Mouse (Mus musculus) limb, embryonic 15.5 days (tissue): ENCODE measurements around the gene Catsperg1. TPM values are rescaled to one million over a fixed set of nuclear protein-coding genes. Genes with fewer than 3 reads are reported as not detected.

Experiments
- ATAC-seq: fragments of 200-750 bp; cut with Nextera tagmentation; 2 replicates; pipeline ENCODE4 v1.8.0; 2017; ENCODE audit warnings: low read depth, moderate TSS enrichment; ENCODE audit not compliant: insufficient number of reproducible peaks, low FRiP score, low TSS enrichment
- H3K27ac ChIP-seq: fragments of 300-500 bp; sonication (generic); 2 replicates; pipeline ENCODE4 v1.5.1; 2015; ENCODE audit warnings: moderate library complexity, mild to moderate bottlenecking, inconsistent platforms
- H3K27me3 ChIP-seq: fragments of 300-500 bp; sonication (generic); 2 replicates; pipeline ENCODE4 v1.6.1; 2015; ENCODE audit warnings: inconsistent platforms
- H3K36me3 ChIP-seq: fragments of 300-500 bp; sonication (generic); 2 replicates; pipeline ENCODE4 v1.6.1; 2015; ENCODE audit warnings: inconsistent platforms
- H3K4me1 ChIP-seq: fragments of 300-500 bp; sonication (generic); 2 replicates; pipeline ENCODE4 v1.6.1; 2015; ENCODE audit warnings: inconsistent platforms
- H3K4me2 ChIP-seq: fragments of 300-500 bp; sonication (generic); 2 replicates; pipeline ENCODE4 v1.6.1; 2015; ENCODE audit warnings: mild to moderate bottlenecking, inconsistent platforms
- H3K4me3 ChIP-seq: fragments of 300-500 bp; sonication (generic); 2 replicates; pipeline ENCODE4 v1.5.1; 2015; ENCODE audit warnings: mild to moderate bottlenecking, inconsistent platforms
- H3K9ac ChIP-seq: fragments of 300-500 bp; sonication (generic); 2 replicates; pipeline ENCODE4 v1.6.1; 2015; ENCODE audit warnings: inconsistent platforms
- H3K9me3 ChIP-seq: fragments of 300-500 bp; sonication (generic); 2 replicates; pipeline ENCODE4 v1.6.1; 2016; ENCODE audit warnings: inconsistent platforms
- WGBS: fragments of 180-500 bp; shearing (Covaris S2); methylation state at CpG from one replicate; pipeline ENCODE4 v1.1.7; 2015; 5-methylcytosine and 5-hydroxymethylcytosine counted together
- polyA plus RNA-seq: library from polyadenylated mRNA; unstranded; fragments of >200 nt; fragmentation: Nextera tagmentation; extraction: Ambion mirVana; gene quantifications from 2 replicates; pipeline ENCODE4 v1.2.1, GENCODE M21; 2015

Gene Catsperg1
- polyA plus RNA-seq, 1 experiment from 2014 or later, result 1.2 TPM

DNA sequence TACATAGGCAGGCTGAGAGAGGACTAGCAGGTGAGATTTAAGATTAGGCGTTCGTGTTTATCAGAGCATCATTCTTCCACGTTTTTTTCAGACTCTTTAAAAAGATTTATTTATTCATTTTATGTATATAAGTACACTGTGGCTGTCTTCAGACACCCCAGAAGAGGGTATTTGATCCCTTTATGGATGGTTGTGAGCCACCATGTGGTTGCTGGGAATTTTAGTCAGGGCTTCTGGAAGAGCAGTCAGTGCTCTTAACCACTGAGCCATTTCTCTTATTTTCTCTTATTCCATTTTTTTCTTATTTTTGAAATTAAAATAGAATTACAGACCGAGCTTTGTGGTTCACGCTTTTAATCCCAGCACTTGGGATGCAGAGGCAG, 33.0 kb downstream of the Catsperg1 start:
- no peak for ATAC-seq
- no peaks in the 10 kb centered on the region for H3K27me3 ChIP-seq
- H3K4me3 ChIP-seq, result peak overlapping the region; percentile 73
- H3K9me3 ChIP-seq, result no peaks in the 10 kb centered on the region
- WGBS, result 39% methylated on average over 5 of the region's 5 CpGs
- H3K4me2 ChIP-seq, result peak overlapping the region; percentile 45
- H3K9ac ChIP-seq, result no peak overlapping the region
- peaks cover 20% of the 10 kb centered on the region for H3K36me3 ChIP-seq
- peak overlapping the region; percentile 79; the same call in 1 of the 2 replicates for H3K27ac ChIP-seq
- peaks cover 13% of the 10 kb centered on the region for H3K4me1 ChIP-seq

DNA sequence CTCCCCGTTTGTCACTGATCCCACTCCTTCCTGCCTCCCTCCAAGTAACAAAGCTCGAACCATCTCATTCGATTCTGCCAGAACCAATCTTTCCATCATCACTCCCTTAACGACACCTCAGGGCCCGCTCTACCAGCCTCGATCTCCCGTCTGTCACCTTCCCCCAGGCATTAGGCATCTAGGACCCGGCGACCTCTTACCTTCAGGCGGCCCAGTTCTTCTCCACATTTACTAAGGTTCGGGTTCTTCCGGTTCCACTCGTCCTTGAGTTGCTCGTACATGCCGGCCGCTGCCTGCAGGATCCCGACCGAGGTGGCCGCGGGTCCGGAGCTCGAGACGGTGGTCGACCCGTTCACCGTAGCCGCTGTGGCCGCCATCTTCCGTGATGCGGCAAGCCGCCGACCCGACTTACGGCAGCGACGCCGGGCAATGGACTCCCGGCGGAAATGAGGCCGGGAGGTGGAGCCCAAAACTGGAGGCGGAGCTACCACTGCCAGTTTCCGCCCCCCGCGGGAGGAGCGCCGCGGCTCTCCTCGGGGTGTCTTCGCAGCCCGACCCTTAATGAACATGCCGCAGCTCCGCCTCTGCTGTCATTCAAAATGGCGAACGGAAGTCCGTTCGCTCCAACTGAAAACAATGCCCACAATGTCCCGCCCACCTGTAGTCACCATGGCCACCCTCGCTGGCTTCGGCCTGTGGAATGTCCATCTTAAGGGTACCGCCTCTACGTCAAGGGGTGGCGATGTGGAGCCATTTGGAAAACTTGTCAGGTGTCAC, 33.6 kb downstream of the Catsperg1 start, which contains the start of gene Psmd8:
Gene Psmd8 (minus strand): TSS at position 625 of the 777 bp plus-strand sequence.
- Histone ChIP-seq H3K9ac (peak within 1 kb of the TSS; percentile 61), H3K27ac (peak within 1 kb of the TSS; percentile 79), H3K36me3 (peaks cover 25% of the 10 kb centered on the region), H3K27me3 (no peaks in the 10 kb centered on the region), H3K4me3 (peak within 1 kb of the TSS; percentile 73), H3K9me3 (no peaks in the 10 kb centered on the region), H3K4me1 (peaks cover 13% of the 10 kb centered on the region), H3K4me2 (peak within 1 kb of the TSS; percentile 69)
- WGBS, result under 1% methylated on average over 62 of the region's 62 CpGs
- ATAC-seq, result peak; percentile 93

DNA sequence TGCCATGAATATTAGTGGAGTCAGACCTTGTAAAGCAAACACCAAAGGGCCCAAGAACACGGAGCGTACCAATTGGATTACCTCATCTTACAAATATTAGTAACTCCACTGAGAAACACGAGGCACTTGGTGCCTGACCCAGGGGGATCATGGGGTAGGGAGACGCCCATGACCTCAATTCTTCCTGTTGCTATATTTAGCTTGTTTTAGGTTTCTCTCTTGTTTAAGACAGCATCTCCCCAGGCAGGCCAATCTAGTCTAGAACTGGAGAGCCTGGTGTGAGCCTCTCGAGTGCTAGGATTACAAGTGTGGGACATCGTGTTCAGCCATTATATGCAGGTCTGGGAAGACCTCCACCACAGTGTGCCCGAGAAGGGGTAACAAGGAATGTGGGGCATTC, 34.5 kb downstream of the Catsperg1 start:
- peak overlapping the region; percentile 61; the same call in 1 of the 2 replicates for H3K9ac ChIP-seq
- no peaks in the 10 kb centered on the region for H3K9me3 ChIP-seq
- peak overlapping the region; percentile 73 for H3K4me3 ChIP-seq
- WGBS, result 34% methylated on average over 7 of the region's 7 CpGs
- ATAC-seq, result no peak
- peaks cover 35% of the 10 kb centered on the region for H3K36me3 ChIP-seq
- H3K4me1 ChIP-seq, result peaks cover 13% of the 10 kb centered on the region
- peak overlapping the region; percentile 69 for H3K4me2 ChIP-seq
- H3K27me3 ChIP-seq, result peaks cover 6% of the 10 kb centered on the region
- no peak overlapping the region for H3K27ac ChIP-seq

DNA sequence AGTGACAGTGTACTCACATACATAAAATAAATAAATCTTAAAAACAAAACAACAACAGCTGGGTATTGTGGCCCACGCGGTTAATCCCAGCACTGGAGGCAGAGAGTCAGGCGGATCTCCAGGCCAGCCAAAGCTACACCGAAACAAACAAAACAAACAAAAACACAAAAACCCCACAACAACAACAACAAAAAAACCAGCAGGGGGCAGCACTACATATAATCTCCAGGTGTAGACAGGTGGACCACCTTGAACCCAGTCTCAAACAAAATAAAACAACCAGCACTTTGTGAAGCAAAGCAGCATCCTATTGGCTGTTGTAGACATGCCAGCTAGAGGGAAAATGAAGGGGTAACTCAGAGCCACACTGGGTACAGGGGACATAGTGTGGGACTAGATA, 35.7 kb downstream of the Catsperg1 start:
- Histone ChIP-seq H3K27ac (no peak overlapping the region), H3K4me3 (no peak overlapping the region), H3K36me3 (peaks cover 47% of the 10 kb centered on the region), H3K9me3 (no peaks in the 10 kb centered on the region), H3K9ac (no peak overlapping the region), H3K4me1 (peaks cover 13% of the 10 kb centered on the region), H3K4me2 (no peak overlapping the region), H3K27me3 (peaks cover 17% of the 10 kb centered on the region)
- 88% methylated on average over 4 of the region's 4 CpGs for WGBS
- ATAC-seq, result no peak

DNA sequence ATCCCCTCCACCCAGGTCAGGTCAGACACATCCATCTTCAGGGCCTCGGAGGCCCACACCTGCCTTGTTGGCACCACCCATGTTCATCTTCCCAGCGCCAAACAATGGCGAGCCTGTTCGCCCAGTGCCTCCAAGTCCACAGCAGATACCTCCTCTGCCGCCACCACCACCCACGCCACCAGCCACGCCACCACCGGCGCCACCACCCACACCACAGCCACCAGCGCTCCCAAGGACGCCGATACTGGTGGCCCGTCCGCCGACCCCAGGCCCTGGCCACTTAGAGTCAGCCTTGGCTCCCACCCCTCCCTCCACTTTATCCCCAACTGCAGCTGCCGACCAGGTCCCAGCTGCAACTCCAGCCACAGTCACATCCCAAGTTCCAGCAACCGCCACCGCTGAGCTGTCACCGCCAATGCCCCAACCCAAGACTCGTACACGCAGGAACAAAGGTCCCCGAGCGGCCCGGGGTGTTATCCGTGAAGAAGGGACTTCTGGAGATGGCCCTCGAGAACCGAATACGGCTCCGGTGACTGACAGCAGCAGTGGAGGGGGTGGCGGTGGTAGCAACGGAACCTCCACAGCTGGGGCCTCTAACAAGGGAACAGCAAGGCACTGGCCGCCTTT, 41.3 kb downstream of the Catsperg1 start:
- no peak overlapping the region for H3K4me3 ChIP-seq
- no peak overlapping the region for H3K27ac ChIP-seq

DNA sequence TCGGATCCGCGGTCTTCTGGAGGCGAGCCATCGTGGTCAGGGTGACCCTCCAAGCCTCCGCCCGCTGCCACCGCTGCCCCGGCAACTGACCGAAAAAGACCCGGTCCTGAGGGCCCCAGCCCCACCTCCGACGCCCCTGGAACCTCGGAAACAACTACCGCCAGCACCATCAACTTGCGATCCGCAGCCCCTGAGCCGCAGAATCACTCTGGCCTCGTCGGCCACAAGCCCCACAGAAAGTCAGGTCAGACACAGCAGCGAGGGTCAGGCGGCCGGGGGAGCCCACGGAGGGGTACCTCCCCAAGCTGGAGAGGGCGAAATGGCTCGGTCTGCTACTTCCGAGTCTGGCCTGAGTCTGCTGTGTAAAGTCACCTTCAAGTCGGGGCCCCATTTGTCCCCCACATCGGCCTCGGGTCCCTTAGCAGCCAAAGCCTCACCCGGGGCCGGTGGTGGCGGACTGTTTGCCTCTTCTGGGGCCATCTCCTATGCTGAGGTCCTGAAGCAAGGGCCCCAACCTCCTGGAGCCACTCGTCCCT, 42.2 kb downstream of the Catsperg1 start:
- H3K27ac ChIP-seq, result no peak overlapping the region
- H3K9ac ChIP-seq, result peak overlapping the region; percentile 18
- peak overlapping the region; percentile 67 for H3K4me3 ChIP-seq
- peak overlapping the region; percentile 88 for H3K4me2 ChIP-seq
- 9% methylated on average over 34 of the region's 34 CpGs for WGBS
- no peaks in the 10 kb centered on the region for H3K9me3 ChIP-seq
- peaks cover 41% of the 10 kb centered on the region for H3K36me3 ChIP-seq
- ATAC-seq, result no peak
- H3K4me1 ChIP-seq, result peaks cover 48% of the 10 kb centered on the region
- H3K27me3 ChIP-seq, result peaks cover 43% of the 10 kb centered on the region

More for the DNA sequence above, 41.3 kb downstream of the Catsperg1 start:
- Histone ChIP-seq H3K27me3 (peaks cover 43% of the 10 kb centered on the region), H3K4me2 (no peak overlapping the region), H3K9ac (no peak overlapping the region), H3K9me3 (no peaks in the 10 kb centered on the region), H3K36me3 (peaks cover 48% of the 10 kb centered on the region), H3K4me1 (peaks cover 48% of the 10 kb centered on the region)
- ATAC-seq, result no peak
- WGBS, result 42% methylated on average over 32 of the region's 32 CpGs

DNA sequence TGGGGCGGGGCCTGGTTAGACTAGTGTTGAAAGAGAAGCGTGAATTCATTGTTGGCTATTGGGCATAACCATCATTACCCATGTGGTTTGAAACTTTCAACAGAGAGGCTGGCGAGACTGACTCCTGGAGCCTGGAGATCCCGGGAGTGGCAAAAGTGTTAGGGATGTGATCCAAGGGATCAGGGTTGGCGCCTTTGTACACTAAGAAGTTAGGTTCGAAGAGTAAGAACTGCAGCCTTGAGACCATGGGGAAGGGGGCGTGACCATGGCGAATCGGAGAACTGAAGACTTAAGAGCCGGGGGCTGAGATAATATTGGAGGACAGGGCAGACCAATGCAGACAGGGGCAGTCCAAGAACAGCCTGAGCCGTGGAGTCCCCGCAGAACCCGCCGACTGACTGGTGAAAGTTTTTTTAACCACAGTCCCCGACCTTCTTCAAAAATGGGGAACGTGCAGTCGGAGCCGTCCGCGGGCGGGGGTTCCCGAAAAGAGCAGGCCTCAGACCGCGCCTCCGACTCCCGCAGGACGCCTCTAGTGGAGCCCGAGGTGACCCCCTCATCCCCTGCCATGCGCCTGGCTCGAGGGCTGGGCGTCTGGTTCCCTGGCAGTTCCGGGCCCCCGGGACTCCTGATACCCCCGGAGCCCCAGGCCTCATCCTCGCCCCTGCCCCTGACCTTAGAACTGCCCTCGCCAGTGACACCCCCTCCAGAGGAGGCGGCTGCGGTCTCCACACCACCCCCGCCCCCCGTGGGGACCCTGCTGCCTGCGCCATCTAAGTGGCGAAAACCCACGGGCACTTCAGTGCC, 42.9 kb downstream of the Catsperg1 start:
- Histone ChIP-seq H3K9me3 (no peaks in the 10 kb centered on the region), H3K4me1 (peaks cover 48% of the 10 kb centered on the region), H3K4me2 (peak overlapping the region; percentile 88), H3K27me3 (peaks cover 43% of the 10 kb centered on the region), H3K4me3 (peak overlapping the region; percentile 67), H3K9ac (peak overlapping the region; percentile 18), H3K27ac (peak overlapping the region; percentile 83), H3K36me3 (peaks cover 34% of the 10 kb centered on the region)
- under 1% methylated on average over 43 of the region's 43 CpGs for WGBS
- ATAC-seq, result no peak

DNA sequence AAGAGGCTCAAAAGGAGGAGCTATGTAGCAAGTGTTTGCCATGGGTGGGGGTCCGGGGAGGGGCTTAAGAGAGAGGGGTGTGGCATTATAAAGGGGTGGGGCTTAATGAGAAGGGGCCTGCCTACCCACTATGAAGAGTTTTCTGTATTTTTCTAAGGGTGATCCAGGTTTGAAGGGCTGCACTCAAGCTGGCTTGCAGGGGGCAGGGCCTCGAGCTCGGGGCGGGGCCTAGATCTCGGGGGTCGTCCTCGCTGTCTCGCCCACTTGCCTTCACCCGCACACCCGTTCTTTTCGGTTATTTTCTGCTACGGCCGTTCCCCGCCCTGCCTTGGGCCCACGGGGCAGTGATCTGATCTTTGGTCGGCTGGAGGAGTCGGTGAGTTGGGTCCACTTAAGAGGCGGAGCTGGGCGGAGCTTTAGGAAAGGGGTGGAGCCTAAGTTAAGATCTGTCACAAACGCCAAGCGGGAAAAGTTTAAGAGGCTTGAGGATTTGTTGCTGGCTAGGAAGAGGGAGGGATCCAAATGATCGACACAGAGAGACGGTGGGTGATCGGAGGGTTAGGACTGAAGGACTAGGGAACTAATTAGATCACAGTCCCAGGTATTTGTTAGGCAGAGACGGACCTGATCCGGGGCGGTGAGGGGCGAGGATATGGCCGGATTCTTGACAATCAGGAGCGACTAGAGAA, 43.6 kb downstream of the Catsperg1 start, which contains the start of the genes Ggn and Spred3:
Gene Ggn (plus strand): TSS at position 145 of the 689 bp plus-strand sequence.
Gene Spred3 (minus strand): TSS at position 346 of the 689 bp plus-strand sequence.
- WGBS, result under 1% methylated on average over 30 of the region's 30 CpGs
- H3K27me3 ChIP-seq, result peaks cover 43% of the 10 kb centered on the region
- ATAC-seq, result peak; percentile 81

DNA sequence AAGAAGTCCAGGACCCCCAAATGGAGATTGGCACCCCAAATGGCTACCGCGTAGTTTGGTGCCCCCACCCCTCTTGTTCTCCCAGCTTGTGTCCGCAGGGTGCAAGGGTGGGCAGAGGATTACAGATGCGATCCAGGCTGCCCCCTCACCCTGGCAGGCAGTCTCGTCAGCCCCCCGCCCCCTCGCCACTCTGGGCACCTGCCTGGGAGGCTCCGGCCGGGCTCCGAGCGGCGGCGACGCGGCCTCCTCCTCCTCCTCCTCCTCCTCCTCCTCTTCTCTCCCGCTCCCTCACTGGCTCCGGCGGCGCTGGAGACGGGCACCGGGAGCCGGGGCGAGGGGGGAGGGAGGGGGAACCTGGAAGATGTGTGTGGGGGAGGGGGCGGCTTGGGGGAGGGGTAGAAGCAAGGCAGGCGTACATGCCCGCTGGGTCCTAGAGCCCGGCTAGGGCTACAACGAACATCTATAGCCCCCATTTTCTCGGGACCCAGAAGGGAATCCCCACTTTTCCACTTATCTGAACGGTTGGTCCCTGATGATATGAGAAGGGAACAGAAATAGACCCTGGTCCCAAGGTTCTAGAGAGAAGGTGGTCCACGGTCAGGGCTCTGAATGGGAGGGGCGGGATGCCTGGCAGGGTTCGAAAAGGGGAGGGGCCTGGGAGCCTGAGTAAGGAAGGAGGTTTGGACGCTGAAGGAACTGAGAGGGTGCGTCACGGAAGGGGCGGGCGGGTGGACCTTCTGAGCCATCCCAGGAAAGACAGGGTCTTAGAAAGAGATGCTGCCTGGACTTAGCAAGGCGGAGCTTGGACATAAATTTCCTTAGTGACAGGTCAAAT, 44.4 kb downstream of the Catsperg1 start:
- H3K27me3 ChIP-seq, result peaks cover 38% of the 10 kb centered on the region
- H3K27ac ChIP-seq, result peak overlapping the region; percentile 83

More for the DNA sequence above, 43.6 kb downstream of the Catsperg1 start, which contains the start of the genes Ggn and Spred3:
- Histone ChIP-seq H3K4me3 (peak within 1 kb of the TSS; percentile 67), H3K4me1 (peaks cover 48% of the 10 kb centered on the region), H3K9ac (peak within 1 kb of the TSS; percentile 50), H3K27ac (peak within 1 kb of the TSS; percentile 83), H3K4me2 (peak within 1 kb of the TSS; percentile 88), H3K9me3 (no peaks in the 10 kb centered on the region), H3K36me3 (peaks cover 27% of the 10 kb centered on the region)

DNA sequence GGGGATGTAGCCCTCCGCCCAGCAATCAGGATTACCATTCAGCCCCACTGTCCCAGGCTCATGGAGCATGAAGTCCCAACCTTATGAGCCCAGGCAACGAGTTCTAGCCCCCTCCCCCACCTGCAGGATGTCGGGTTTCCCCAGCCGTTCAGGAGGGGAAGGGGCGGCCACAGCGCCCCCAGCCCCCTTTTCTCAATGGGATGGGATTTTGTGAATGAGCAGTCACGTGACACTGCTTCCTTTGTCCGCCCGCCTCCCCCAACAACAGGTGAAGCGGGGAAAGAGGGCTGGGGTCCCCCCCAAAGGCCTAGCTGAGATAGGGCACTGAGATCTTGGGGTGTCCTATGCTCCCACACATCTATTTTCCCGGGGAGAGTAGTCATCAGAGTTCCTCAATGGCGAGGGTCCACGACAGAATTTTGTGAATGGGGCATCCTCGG, 45.0 kb downstream of the Catsperg1 start:
- WGBS, result 0% methylated on average over 14 of the region's 14 CpGs
- no peak overlapping the region for H3K27ac ChIP-seq
- H3K27me3 ChIP-seq, result peaks cover 32% of the 10 kb centered on the region
- H3K4me2 ChIP-seq, result peak overlapping the region; percentile 88
- H3K4me1 ChIP-seq, result peaks cover 48% of the 10 kb centered on the region
- peaks cover 17% of the 10 kb centered on the region for H3K36me3 ChIP-seq
- peak overlapping the region; percentile 67 for H3K4me3 ChIP-seq
- H3K9me3 ChIP-seq, result no peaks in the 10 kb centered on the region
- H3K9ac ChIP-seq, result peak overlapping the region; percentile 50
- no peak for ATAC-seq

More for the DNA sequence above, 44.4 kb downstream of the Catsperg1 start:
- WGBS, result under 1% methylated on average over 37 of the region's 39 CpGs
- H3K9me3 ChIP-seq, result no peaks in the 10 kb centered on the region
- peaks cover 48% of the 10 kb centered on the region for H3K4me1 ChIP-seq
- H3K4me2 ChIP-seq, result peak overlapping the region; percentile 88
- peak overlapping the region; percentile 50 for H3K9ac ChIP-seq
- H3K4me3 ChIP-seq, result peak overlapping the region; percentile 67
- peaks cover 24% of the 10 kb centered on the region for H3K36me3 ChIP-seq
- ATAC-seq, result peak; percentile 85
